Mouse (Mus musculus): ENCODE measurements around the gene Pold1. TPM values are rescaled to one million over a fixed set of nuclear protein-coding genes. Genes with fewer than 3 reads are reported as not detected.

Pold1 gene
- polyA plus RNA-seq, 1 experiment from 2014 or later: 84.3 TPM

- DNase-seq (ENCODE audit: low spot score) (no peak), ATAC-seq (ENCODE audit: insufficient number of reproducible peaks, low FRiP score, low TSS enrichment, low read depth) (no peak)
- Histone ChIP-seq H3K9ac (ENCODE audit: low read length) (no peak overlapping the region), H3K27ac (replicated peaks; ENCODE audit: low read depth, low read length) (no peak overlapping the region), H3K4me3 (ENCODE audit: low read depth, low read length) (no peak overlapping the region), H3K4me1 (ENCODE audit: control insufficient read depth, insufficient read depth, low read length) (peaks cover 15% of the 10 kb centered on the region; the same call in 1 of the 2 replicates), H3K27me3 (ENCODE audit: control insufficient read depth, insufficient read depth, low read length) (peaks cover 48% of the 10 kb centered on the region), H3K36me3 (ENCODE audit: control insufficient read depth, insufficient read depth, low read length) (no peaks in the 10 kb centered on the region), H3K4me2 (ENCODE audit: low read depth, severe bottlenecking) (no peak overlapping the region), H3K9me3 (ENCODE audit: control insufficient read depth, low read length) (no peaks in the 10 kb centered on the region)
- 1% methylated on average over 15 of the region's 15 CpGs for WGBS
Measured at GRCm38 (mm10) chr7:44593051-44593450, 44.4 kb upstream of the Pold1 start.

GRCm38 (mm10) chr7:44591348-44592116 is 42.9 kb upstream of the Pold1 start:
- H3K27ac ChIP-seq (replicated peaks; ENCODE audit: low read depth, low read length): no peak overlapping the region
- no peak for ATAC-seq (ENCODE audit: insufficient number of reproducible peaks, low FRiP score, low TSS enrichment, low read depth)
- H3K36me3 ChIP-seq (ENCODE audit: control insufficient read depth, insufficient read depth, low read length): no peaks in the 10 kb centered on the region
- H3K4me1 ChIP-seq (ENCODE audit: control insufficient read depth, insufficient read depth, low read length): peaks cover 15% of the 10 kb centered on the region; the same call in 1 of the 2 replicates
- H3K27me3 ChIP-seq (ENCODE audit: control insufficient read depth, insufficient read depth, low read length): peaks cover 63% of the 10 kb centered on the region
- peak; percentile 35 for DNase-seq (ENCODE audit: low spot score)
- H3K9ac ChIP-seq (ENCODE audit: low read length): no peak overlapping the region; the same call in 1 of the 2 replicates
- H3K9me3 ChIP-seq (ENCODE audit: control insufficient read depth, low read length): no peaks in the 10 kb centered on the region
- H3K4me2 ChIP-seq (ENCODE audit: low read depth, severe bottlenecking): peak overlapping the region; percentile 98
- 1% methylated on average over 56 of the region's 60 CpGs for WGBS
- H3K4me3 ChIP-seq (ENCODE audit: low read depth, low read length): peak overlapping the region; percentile 47

GRCm38 (mm10) chr7:44590402-44591347 is 42.0 kb upstream of the Pold1 start, which contains the start of gene Kcnc3:
Gene Kcnc3 (plus strand): TSS chr7:44590664.
- H3K4me1 ChIP-seq (ENCODE audit: control insufficient read depth, insufficient read depth, low read length): peaks cover 15% of the 10 kb centered on the region; the same call in 1 of the 2 replicates
- under 1% methylated on average over 77 of the region's 80 CpGs for WGBS
- peak; percentile 93 for DNase-seq (ENCODE audit: low spot score)

GRCm38 (mm10) chr7:44589946-44590345 is 41.3 kb upstream of the Pold1 start:
- no peak overlapping the region for H3K27ac ChIP-seq (replicated peaks; ENCODE audit: low read depth, low read length)
- DNase-seq (ENCODE audit: low spot score) (no peak), ATAC-seq (ENCODE audit: insufficient number of reproducible peaks, low FRiP score, low TSS enrichment, low read depth) (no peak)
- peak overlapping the region; percentile 3; the same call in 1 of the 2 replicates for H3K4me3 ChIP-seq (ENCODE audit: low read depth, low read length)
- peaks cover 75% of the 10 kb centered on the region for H3K27me3 ChIP-seq (ENCODE audit: control insufficient read depth, insufficient read depth, low read length)
- peak overlapping the region; percentile 98; the same call in 1 of the 2 replicates for H3K4me2 ChIP-seq (ENCODE audit: low read depth, severe bottlenecking)
- no peak overlapping the region for H3K9ac ChIP-seq (ENCODE audit: low read length)
- WGBS: 2% methylated on average over 13 of the region's 13 CpGs
- no peaks in the 10 kb centered on the region for H3K36me3 ChIP-seq (ENCODE audit: control insufficient read depth, insufficient read depth, low read length)
- no peaks in the 10 kb centered on the region for H3K9me3 ChIP-seq (ENCODE audit: control insufficient read depth, low read length)
- peaks cover 15% of the 10 kb centered on the region; the same call in 1 of the 2 replicates for H3K4me1 ChIP-seq (ENCODE audit: control insufficient read depth, insufficient read depth, low read length)

More at GRCm38 (mm10) chr7:44590402-44591347, 42.0 kb upstream of the Pold1 start, which contains the start of gene Kcnc3:
- peak within 1 kb of the TSS; percentile 98 for H3K4me2 ChIP-seq (ENCODE audit: low read depth, severe bottlenecking)
- peaks cover 69% of the 10 kb centered on the region for H3K27me3 ChIP-seq (ENCODE audit: control insufficient read depth, insufficient read depth, low read length)
- H3K9ac ChIP-seq (ENCODE audit: low read length): no peak within 1 kb of the TSS; the same call in 1 of the 2 replicates
- peak; percentile 89 for ATAC-seq (ENCODE audit: insufficient number of reproducible peaks, low FRiP score, low TSS enrichment, low read depth)
- no peaks in the 10 kb centered on the region for H3K36me3 ChIP-seq (ENCODE audit: control insufficient read depth, insufficient read depth, low read length)
- no peaks in the 10 kb centered on the region for H3K9me3 ChIP-seq (ENCODE audit: control insufficient read depth, low read length)
- peak within 1 kb of the TSS; percentile 47 for H3K4me3 ChIP-seq (ENCODE audit: low read depth, low read length)
- no peak within 1 kb of the TSS for H3K27ac ChIP-seq (replicated peaks; ENCODE audit: low read depth, low read length)

DNA sequence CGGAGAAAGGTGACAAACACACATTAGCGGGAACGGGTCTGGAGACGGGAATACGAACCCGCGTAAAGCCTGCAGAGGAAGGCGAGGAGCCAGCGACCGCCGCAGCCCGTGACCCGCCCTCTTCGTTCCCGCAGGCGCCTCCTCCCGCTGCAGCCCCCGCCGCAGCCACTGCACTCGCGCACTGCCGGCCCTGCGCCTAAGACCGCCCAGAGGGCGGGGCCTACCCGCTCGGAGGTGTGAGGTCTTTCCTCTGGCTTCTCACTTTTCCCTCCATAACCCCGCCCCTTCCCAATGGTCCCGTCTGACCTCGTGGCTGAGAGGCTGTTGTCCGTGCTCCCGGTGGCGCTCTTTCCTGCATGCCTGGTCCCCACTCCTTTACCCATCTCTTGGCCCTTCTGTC is 40.5 kb upstream of the Pold1 start:
- WGBS: 0% methylated on average over 31 of the region's 33 CpGs
- no peaks in the 10 kb centered on the region for H3K9me3 ChIP-seq (ENCODE audit: control insufficient read depth, low read length)
- peaks cover 15% of the 10 kb centered on the region; the same call in 1 of the 2 replicates for H3K4me1 ChIP-seq (ENCODE audit: control insufficient read depth, insufficient read depth, low read length)
- peaks cover 78% of the 10 kb centered on the region for H3K27me3 ChIP-seq (ENCODE audit: control insufficient read depth, insufficient read depth, low read length)
- H3K27ac ChIP-seq (replicated peaks; ENCODE audit: low read depth, low read length): no peak overlapping the region
- H3K9ac ChIP-seq (ENCODE audit: low read length): no peak overlapping the region
- ATAC-seq (ENCODE audit: insufficient number of reproducible peaks, low FRiP score, low TSS enrichment, low read depth) (peak; percentile 40; the same call in 1 of the 2 replicates), DNase-seq (ENCODE audit: low spot score) (peak; percentile 85)
- peak overlapping the region; percentile 11 for H3K4me3 ChIP-seq (ENCODE audit: low read depth, low read length)
- peak overlapping the region; percentile 39 for H3K4me2 ChIP-seq (ENCODE audit: low read depth, severe bottlenecking)
- H3K36me3 ChIP-seq (ENCODE audit: control insufficient read depth, insufficient read depth, low read length): no peaks in the 10 kb centered on the region

- H3K27ac ChIP-seq (replicated peaks; ENCODE audit: low read depth, low read length): no peak overlapping the region
- H3K36me3 ChIP-seq (ENCODE audit: control insufficient read depth, insufficient read depth, low read length): no peaks in the 10 kb centered on the region
- H3K4me1 ChIP-seq (ENCODE audit: control insufficient read depth, insufficient read depth, low read length): peaks cover 11% of the 10 kb centered on the region; the same call in 1 of the 2 replicates
- DNase-seq (ENCODE audit: low spot score) (no peak), ATAC-seq (ENCODE audit: insufficient number of reproducible peaks, low FRiP score, low TSS enrichment, low read depth) (no peak)
- peaks cover 73% of the 10 kb centered on the region for H3K27me3 ChIP-seq (ENCODE audit: control insufficient read depth, insufficient read depth, low read length)
- peak overlapping the region; percentile 11 for H3K4me3 ChIP-seq (ENCODE audit: low read depth, low read length)
- H3K4me2 ChIP-seq (ENCODE audit: low read depth, severe bottlenecking): peak overlapping the region; percentile 39; the same call in 1 of the 2 replicates
- no peaks in the 10 kb centered on the region for H3K9me3 ChIP-seq (ENCODE audit: control insufficient read depth, low read length)
- WGBS: 5% methylated on average over 12 of the region's 12 CpGs
- no peak overlapping the region for H3K9ac ChIP-seq (ENCODE audit: low read length)
Measured at GRCm38 (mm10) chr7:44588338-44588737, 39.7 kb upstream of the Pold1 start.

- H3K27ac ChIP-seq (replicated peaks; ENCODE audit: low read depth, low read length): no peak overlapping the region
- H3K36me3 ChIP-seq (ENCODE audit: control insufficient read depth, insufficient read depth, low read length): no peaks in the 10 kb centered on the region
- WGBS: 38% methylated on average over 6 of the region's 6 CpGs
- peaks cover 11% of the 10 kb centered on the region; the same call in 1 of the 2 replicates for H3K4me1 ChIP-seq (ENCODE audit: control insufficient read depth, insufficient read depth, low read length)
- H3K9ac ChIP-seq (ENCODE audit: low read length): no peak overlapping the region
- ATAC-seq (ENCODE audit: insufficient number of reproducible peaks, low FRiP score, low TSS enrichment, low read depth) (no peak), DNase-seq (ENCODE audit: low spot score) (no peak)
- H3K9me3 ChIP-seq (ENCODE audit: control insufficient read depth, low read length): no peaks in the 10 kb centered on the region
- no peak overlapping the region for H3K4me3 ChIP-seq (ENCODE audit: low read depth, low read length)
- H3K27me3 ChIP-seq (ENCODE audit: control insufficient read depth, insufficient read depth, low read length): peaks cover 67% of the 10 kb centered on the region
- no peak overlapping the region for H3K4me2 ChIP-seq (ENCODE audit: low read depth, severe bottlenecking)
Measured at GRCm38 (mm10) chr7:44587676-44588075, 39.0 kb upstream of the Pold1 start.

DNA sequence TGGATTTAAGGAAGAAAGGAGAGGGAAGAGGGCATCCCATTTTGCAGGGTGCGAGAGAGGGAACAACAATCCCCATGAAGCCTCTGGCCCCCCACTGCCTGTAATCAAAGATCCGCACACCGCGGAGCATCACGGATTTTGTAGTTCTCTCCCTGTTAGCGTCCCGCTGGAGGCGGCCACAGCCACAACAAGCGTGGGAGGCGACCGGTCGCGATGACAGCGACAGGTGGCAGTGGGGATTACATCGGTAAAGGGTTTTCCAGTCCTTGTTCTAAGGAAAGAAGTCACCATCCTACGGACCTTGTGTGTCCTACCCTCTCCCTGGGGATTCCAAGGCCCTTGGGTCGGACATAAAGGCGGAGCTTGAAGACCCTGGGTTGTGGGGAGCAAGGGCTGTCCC is 38.3 kb upstream of the Pold1 start:
- H3K27ac ChIP-seq (replicated peaks; ENCODE audit: low read depth, low read length): no peak overlapping the region
- DNase-seq (ENCODE audit: low spot score) (peak; percentile 70), ATAC-seq (ENCODE audit: insufficient number of reproducible peaks, low FRiP score, low TSS enrichment, low read depth) (no peak)
- no peaks in the 10 kb centered on the region for H3K9me3 ChIP-seq (ENCODE audit: control insufficient read depth, low read length)
- under 1% methylated on average over 18 of the region's 18 CpGs for WGBS
- no peak overlapping the region for H3K9ac ChIP-seq (ENCODE audit: low read length)
- H3K36me3 ChIP-seq (ENCODE audit: control insufficient read depth, insufficient read depth, low read length): no peaks in the 10 kb centered on the region
- H3K4me2 ChIP-seq (ENCODE audit: low read depth, severe bottlenecking): peak overlapping the region; percentile 32
- H3K27me3 ChIP-seq (ENCODE audit: control insufficient read depth, insufficient read depth, low read length): peaks cover 59% of the 10 kb centered on the region
- peaks cover 11% of the 10 kb centered on the region; the same call in 1 of the 2 replicates for H3K4me1 ChIP-seq (ENCODE audit: control insufficient read depth, insufficient read depth, low read length)
- no peak overlapping the region for H3K4me3 ChIP-seq (ENCODE audit: low read depth, low read length)
